Mouse (Mus musculus) layer of hippocampus, postnatal 14 days (tissue): ENCODE data around the gene Ccdc115. TPM values are rescaled to one million over a fixed set of nuclear protein-coding genes. Genes with fewer than 3 reads are reported as not detected.
"Not testable (repeated sequence)": the region's sequence is repeated elsewhere in the genome, so short reads cannot be mapped to it uniquely, and the experiment has no call there.

ENCODE experiments used
- DNase-seq, 2 experiments: peaks; one replicate each; pipeline ENCODE4 v3.0.0; 2021 to 2022; ENCODE audit warnings: low spot score in 2 of 2, mixed read lengths in 1 of 2
- total RNA-seq, 2 experiments: library from RNA; stranded (reverse); gene quantifications; 2 replicates each; pipeline ENCODE4 v1.2.3; 2021

Ccdc115 gene
- total RNA-seq, 2 experiments from 2014 or later = 19.7 to 19.9 TPM

DNA sequence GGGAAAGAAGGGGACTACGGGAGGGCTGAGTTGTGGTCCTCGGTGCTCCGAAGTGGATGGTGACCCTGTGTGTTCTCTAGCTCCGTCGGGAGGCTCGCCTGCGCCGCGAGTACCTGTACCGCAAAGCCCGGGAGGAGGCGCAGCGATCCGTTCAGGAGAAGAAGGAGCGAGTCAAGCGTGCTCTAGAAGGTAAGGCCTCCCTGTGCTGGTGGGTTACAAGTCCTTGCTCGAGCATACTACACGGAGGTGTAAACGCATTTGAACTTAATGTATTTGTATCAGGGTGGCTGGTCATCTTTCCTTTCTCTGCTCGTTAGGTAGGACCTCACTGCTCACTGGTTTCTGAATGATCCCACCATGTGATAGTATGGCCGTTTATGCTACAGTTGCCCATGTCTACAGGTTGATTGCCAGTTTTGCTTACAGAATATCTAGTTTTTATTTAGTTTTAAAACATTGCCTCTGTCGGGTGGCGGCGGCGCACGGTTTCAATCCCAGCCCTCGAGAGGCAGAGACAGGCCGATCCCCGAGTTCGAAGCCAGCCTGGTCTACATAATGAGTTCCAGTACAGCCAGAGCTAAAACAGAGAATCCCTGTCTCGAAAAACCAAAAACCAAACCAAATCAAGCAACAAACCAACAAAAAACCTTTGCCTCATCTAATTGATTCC, 624 bp upstream of the Ccdc115 start:
- no peak for DNase-seq

DNA sequence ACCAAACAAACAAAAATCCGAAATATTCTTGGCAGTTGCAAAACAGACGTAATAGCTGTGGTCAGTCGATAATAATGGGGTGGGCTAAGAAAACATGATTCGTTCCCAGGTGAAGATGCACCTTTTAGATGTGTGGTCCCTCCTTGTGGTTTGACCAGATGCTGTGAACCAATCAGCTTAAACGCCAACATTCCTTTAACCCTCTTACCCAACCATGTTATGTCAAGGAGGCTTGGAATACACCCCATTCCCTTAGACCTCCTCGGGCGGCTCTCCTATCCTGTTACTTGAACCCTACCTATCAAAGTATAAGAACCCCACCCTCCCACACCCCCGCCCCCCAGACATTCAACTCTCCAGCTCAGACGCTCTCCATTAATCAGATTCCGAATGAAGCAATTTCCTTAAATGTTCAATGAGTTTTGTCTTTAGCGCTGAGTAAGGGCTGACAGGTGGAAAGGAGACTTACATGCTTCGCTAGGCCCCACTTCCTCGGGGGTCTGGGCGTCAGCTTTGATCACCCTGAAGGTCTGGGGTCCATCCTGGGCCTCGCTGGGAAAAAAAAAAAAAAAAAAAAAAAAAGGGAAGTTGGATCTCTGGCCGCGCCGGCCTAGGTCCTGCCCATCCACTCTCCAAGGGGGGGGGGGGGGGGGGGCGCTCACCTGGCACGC, 956 bp downstream of the Ccdc115 start:
- no peak for DNase-seq

DNA sequence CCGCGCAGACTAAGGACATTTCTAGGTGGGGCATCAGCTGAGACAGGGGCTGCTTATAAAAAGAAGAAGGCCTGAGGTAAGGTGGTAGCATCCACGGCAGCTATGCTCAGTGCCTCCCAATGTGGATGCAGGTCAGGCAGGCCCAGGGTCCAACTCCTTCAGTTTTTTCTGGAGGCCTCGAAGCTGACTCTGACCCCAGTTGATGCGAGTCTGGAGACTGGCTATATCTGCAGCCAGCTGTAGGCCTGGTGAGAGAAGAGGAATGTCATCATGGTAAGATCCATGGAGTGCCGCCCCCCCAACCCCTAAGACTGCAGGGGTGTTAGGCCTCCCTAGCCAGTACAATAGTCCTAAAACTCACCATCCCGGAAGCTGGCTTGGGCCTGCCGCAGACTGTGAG, 2.1 kb downstream of the Ccdc115 start:
- not testable (repeated sequence) for DNase-seq

DNA sequence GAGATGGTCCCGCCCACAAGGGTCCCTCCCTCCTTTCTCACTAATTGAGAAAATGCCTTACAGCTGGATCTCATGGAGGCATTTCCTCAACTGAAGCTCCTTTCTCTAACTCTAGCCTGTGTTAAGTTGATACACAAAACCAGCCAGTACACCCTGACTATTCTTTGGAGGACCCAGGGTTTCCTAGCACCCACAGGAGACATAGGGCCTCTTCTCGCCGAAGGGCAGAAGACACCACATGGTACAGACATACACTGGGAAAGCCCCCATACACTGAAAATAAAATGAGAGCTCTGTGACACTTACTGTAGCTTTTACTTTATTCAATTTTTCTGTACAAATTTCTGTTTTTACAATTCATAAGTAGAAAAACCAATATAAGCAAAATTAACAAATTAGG, 3.1 kb downstream of the Ccdc115 start:
- DNase-seq = no peak

DNA sequence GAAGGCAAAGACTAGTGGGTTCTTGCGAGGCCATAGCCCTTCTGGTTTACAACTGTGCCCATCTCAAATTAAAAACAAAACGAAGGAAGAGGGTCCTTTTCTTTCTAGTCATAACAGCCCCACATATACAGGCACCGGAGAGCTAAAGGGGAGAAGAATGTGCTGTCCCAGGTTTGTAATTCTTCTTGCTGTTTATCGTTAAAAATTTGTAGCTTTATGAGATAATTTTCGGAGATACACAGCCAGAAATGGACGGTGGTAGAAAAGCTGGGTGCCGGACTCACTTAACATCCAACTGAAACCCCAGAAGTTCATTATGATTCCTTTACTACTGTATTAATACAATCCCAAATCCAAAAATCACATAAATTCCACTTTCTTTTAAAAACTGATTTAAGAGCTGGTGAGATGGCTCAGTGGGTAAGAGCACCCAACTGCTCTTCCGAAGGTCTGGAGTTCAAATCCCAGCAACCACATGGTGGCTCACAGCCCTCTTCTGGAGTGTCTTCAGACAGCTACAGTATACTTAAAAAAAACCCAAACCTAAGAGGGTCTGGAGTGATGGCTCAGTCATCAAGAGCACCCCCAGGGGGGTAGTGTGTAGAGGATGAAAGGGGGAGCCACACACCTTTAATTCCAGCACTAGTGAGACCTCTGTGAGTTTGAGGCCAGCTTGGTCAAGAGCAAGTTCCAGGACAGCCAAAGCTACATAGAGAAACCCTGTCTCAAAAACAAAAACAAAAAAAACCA, 3.9 kb downstream of the Ccdc115 start:
- DNase-seq = no peak

DNA sequence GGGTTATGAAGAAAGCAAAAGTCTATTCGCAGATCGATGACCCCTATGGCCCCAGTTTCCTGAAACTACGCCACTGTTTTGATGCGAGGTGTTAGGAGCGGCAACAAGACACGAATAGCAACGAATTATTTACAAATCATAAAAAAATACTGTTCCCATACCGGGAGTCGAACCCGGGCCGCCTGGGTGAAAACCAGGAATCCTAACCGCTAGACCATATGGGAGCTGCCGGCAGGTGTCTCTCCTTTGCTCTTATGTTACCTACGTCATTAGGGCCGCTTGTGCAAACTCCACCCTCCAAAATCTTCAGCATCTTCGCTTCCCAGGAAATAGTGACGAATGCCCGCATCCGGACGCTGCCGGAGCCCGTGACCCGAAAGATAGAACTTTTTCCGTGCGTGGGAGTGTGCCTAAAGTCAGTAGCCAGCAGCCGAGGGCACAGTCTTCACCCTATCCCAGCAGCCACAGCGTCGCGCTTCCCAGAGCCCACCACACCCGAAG, 4.8 kb downstream of the Ccdc115 start:
- peak; percentile 91 to 92 for DNase-seq

DNA sequence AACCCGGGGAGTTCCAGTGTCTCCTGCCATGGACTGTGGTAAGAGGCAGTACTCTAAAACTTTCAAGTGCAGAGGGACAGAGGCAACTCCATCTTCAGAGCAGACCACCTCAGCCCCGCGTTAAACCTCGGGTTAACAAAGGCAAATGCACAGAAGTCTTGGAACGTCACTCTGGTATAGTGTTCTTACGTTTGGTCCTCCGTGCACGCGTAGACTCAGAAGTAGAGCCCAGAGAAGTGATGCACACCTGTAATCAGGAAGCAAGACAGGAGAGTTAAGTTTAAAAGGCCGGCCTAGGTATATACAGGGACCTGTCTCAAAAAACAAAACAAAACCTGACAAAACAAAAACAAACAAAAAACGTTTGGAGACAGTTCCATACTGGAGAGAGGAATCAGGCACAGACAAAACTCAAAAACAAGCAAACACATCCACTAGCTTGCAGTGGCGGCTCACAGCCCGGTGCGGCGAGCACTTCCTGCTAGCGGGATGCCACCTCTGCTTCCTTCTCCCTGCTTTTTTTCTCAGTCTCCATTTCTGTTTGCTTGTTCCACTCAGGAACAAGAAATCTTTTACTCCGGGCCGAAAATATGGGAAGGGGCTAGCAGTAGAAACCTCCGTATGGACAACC, 5.5 kb downstream of the Ccdc115 start:
- DNase-seq = no peak

DNA sequence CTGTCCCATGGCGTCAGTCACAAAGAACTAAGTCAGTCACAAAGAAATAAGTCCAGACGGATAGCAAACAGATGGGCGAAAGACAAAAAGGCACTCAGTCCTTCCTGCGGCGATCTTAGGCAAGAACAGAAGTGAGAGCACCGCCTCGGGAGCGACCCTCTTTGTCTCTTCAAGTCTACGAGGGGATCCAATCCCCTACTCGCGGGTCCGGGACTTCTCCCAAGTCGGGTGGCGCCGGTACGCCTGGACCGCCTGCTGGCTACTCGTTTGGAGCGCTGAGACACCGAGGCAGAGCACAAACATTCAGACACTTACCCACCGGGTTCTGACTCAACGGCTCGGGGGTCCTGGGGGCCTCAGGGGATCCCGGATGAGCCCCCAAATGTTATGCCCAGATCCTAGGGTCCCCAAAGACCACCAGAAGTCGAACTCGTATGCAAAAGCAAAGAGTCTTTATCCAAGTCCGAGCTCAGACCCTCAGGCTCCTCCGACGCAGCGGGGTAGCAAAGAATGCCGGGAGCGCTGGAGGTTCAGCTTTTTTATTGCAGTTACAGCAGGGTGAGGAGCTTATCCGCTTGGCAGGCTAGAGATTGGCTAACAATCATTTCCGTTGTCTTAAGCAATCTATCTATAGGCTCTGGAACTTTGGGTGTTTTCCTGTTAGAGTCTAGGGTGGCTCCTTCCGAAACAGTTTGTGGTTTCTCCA, 6.5 kb downstream of the Ccdc115 start:
- DNase-seq = peak; percentile 8 to 36

DNA sequence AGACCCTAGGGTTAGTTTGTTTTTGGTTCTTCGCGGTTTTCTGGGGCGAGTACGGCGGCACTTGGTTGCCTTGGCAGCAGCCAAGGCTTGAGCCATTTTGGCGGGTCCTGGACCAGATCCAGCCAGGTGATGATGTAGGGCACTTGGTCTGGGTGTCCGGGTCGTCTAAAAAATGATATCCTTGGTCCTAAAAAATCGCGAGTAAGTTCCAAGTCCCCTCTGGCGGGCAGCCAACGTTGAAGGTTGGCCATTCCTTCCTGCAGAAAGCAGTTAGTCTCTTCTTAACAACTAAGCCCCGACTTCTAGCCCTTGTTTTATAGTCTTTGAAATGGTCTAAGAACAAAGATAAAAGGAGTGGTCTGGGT, 7.1 kb downstream of the Ccdc115 start:
- DNase-seq = no peak

DNA sequence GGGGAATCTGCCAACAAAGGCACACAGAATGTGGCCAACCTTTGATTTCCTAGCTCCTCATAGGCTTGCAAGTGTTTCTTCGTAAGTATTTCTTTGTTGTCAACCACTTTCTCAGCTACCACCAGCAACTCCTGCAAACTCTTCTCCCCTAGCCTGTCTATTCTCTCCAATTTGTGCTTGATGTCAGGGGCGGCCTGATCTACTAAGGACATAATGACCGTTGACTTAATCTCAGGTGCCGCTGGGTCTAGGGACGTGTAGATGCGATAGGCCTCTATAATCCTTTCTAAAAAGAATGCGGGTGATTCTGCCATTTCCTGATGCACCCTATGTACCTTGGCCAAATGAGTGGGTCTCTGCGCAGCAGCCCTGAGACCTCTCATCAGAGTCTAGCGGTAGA, 8.0 kb downstream of the Ccdc115 start:
- DNase-seq = no peak

DNA sequence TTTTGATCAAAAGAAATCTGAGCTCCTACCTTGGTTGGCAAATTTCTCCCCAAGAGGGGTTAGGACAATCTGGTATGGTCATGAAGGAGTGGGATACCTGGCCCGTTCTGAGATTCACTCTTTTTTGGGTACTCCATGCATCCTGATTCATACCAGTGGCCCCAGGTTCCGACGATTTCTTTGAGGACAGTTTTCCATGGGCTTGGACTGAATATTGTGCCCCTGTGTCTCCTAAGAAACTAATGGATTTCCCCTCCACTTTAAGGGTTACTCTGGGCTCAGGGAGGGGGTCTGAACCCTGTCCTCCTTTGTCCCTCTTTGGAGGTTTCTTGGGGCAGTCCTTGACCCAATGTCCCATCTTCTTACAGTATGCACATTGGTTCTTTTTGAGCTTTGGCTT, 8.5 kb downstream of the Ccdc115 start:
- DNase-seq = no peak

DNA sequence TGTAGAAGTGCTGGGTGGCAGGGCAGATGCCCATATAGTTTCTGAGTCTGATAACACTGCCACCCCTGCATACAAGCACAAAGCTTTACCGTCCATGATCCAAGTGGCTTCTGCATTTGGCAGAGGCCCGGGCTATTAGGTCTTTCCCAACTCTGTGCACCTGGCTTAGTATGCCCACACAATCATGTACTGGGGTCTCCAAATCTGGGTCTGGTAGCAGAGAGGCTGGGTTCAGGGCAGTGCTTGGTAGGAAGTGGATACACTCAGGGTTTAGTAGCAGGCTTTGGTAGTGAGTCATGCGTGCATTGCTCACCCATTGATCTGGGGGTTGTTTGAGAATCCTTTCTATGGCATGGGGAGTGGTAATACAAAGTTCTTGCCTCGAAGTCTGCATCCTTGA, 10.2 kb downstream of the Ccdc115 start:
- DNase-seq = no peak

DNA sequence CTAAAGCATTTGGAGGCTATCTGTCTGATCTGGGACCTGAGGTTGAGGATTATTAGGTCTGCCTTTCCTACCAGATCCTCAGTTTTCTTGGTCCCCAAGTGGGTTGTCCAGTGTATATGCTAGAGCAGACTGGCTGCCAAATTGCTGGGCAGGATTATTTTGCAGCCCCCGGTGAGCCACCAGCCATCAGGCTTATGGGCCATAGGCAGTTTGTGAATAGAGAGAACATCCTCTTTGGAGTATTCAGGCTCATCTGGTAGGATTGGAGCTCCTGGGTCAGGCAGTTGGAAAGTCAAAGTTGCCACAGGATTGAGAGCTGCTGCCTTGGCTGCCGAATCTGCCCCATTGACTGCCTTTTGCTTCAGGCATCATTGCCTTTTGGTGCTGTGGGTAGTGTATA, 11.0 kb downstream of the Ccdc115 start:
- no peak for DNase-seq

DNA sequence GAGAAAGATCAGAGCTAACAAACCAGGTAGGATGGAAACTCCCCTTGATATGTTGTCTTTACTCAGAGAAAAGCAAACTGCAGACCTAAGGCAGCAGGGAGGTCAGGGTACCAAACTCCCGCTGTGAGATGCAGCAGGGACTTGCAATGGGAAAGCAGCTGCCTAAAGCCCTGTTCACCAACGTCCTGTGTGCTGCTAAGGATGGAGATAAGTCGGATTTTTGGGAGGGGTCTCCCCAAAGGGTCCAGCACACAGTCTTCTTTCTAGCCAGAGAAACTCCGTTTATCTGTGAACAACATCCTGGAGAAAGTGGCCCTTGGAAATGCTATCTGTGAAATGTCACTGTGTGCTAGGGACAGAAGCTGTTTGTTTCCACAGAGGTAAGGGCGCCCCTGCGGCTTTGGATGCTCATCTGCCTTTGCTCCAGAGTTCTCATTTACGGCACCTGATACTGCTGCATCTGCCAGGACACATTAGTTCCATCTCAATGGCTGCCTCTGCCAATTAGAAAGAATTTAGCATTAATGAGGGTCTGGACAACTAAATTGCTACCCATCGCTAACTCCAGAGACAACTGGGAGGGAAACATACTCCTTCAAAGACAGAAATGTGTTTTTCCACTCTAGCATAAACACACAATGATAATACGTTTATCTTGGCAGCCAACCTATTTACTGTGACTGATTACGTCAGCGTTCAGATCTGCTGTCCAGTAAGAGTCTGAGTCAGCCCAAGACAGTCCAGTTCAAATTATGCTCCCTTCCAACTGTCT, 40.1 kb downstream of the Ccdc115 start:
- no peak for DNase-seq

DNA sequence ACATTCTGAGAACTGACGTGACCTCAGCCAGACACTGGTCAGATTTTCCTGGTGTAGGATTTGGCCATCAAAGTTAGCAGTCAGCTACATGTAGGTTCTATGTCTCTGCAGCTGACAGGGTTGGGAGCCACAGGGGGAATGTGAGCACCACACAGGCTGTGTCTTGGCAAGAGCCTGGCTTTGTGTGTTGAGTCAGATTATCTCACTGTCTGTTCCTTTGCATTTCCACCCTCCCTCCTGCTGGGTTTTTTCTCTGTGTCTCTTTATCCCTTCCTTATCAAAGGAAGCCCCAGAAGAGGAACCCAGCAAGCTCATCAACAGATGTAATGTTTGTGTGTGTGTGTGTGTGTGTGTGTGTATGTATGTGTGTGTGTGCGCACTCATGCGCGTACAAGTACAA, 43.2 kb downstream of the Ccdc115 start:
- peak in 1 of 2 experiments; percentile 28 for DNase-seq

DNA sequence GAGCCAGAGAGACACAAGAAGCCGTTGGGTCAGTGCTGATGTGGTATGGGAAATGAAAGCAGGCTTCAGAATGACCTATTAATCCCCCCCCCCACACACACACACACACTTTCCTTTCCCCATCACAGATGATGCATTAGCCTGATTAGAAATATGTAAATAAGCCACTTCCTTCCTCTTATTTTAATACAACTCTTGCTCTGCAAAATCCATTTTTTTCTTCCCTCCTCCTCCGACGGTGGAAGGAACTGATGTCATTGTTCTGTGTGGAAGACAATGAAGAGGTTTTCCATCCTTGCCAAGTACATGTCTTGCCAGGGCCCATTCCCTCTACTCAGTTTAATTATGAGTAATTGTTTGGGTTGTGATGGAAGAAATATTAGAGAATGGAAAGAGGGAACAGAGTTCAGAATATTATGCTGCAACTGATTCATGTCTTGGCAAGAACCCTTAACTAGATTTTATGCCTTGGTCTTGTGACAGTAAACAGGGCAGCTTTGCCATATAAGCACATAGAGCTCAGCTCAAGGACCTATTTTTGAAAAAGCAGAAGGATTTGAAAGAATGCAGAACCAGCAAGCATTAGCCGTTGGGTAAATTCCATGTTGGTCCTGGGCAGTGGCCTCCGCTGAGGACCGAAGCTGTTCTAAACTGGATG, 50.1 kb downstream of the Ccdc115 start:
- DNase-seq = peak in 1 of 2 experiments; percentile 31

DNA sequence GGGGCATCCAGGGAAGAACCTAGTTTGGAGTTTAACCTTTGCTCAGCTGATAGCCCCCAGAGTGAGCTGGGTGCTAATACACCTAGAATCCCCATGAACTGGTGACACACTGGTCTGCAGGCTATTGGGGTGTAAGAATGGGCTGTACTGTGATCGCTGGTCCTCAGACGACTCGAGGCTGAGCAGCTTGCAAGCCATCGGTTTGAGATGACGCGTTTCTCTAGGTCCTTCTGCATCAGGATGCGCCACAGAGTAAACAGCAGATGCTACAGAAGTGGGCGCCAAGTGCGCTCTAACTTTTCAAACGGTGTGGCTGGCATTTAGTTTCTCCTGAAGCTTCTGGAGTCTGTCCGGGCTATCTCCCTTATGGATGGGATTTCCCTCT, 50.6 kb downstream of the Ccdc115 start:
- peak; percentile 47 to 61 for DNase-seq

DNA sequence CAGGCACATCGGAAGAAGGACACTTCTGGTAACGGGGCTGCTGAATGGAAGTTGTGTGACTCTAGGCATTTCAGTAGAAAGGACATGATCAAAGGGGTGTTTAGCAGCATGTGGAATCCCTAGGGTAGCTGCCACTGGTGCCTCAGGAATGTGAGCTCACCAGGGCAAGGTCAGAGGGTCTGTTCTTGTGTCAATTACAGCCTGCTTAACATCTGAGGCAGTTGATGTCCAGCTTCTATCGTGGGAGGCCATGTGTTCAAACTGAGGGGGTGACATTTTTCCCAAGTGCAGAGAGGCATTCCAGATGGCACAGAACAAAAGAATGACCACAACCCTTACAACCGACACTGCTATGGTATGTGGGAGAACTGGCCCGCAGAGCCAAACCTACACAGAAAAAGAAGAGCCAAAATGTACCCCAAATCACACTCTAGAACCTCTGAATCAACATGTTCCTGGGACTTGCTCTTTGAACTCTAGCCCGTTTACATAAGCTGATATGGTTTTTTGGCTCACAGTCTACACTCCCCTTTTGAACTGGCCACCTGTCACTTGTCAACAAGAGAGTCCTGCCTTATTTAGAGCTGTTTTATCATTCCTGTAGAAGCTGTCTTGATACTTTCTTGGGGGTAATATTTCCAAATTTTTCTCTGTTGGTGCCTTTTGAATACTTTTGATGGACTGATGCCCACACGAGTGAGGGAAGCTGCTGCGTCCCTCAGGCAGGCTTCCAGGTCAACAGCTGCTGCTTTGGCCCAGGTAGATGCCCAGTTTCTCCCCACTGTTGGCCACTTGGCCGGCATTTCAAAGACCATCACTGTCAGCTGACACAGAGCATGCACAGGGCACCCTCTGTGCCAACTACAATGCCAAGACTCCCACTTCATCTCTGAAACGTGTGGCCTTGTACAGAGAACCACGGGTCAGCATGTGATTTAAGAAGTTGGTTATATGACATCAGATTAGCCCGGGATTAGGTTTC, 51.8 kb downstream of the Ccdc115 start:
- no peak for DNase-seq
